Comparison of ENCODE assay signal across 9 mouse cellular contexts in the genomic region with DNA sequence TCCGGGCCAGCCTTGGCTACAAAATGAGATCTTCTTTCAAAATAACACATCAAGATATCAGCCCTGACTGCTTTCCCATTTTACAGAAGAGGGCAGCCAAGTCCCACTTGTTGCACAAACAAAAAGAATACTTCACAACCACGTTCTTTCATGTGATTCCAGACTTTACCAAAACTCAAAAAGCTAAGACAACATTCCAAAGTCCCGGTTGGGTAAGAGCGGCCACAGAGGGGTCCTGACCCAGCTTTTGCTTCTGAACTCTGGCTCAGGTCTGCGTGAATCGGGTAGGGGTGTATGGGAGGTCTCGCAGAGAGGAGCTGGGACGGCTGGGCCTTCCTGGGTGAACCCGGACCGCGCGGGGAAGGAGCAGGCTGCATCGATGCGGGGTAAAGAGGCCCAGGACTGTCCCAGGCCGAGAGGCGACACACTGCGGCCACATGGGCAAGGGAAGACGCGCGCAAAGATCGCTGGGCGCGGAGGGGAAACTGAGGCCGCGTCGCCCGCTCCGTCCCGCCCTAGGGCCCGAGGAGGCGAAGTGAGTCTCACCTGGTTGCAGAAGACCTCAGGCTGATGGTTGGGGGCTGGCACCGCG. TPM values are rescaled to one million over a fixed set of nuclear protein-coding genes. Genes with fewer than 3 reads are reported as not detected.
A peak's percentile ranks its signal among the peaks of the same experiment; 100 is the strongest.
DNase-seq lines count a peak whose midpoint lies in the region; ATAC-seq and TF ChIP-seq lines count a peak whose summit lies in the region.
"Had no signal": no experiment of that assay in that cellular context is flagged by ENCODE, and none has a peak within 500 bp of the region (broad histone marks: within the 10 kb centered on the region; RNA-seq: fewer than 3 reads in every experiment).

No protein-coding gene starts in this region.

- peak overlapping the region; percentile 59 for H3K9ac ChIP-seq in intestine, postnatal 0 days (ENCODE audit: low read depth, low read length)
- peak overlapping the region; percentile 75 for H3K9ac ChIP-seq in midbrain, embryonic 15.5 days

- TF ChIP-seq POLR2A in cerebellum, adult 2 months (IDR thresholded peaks at IDR 0.05; ENCODE audit: borderline replicate concordance, insufficient read depth, low read length): no peak

- H3K4me2 ChIP-seq in intestine, postnatal 0 days (replicated peaks; ENCODE audit: low read depth): peak overlapping the region; percentile 90
- peak overlapping the region; percentile 98 for H3K4me2 ChIP-seq in midbrain, embryonic 15.5 days

- no peaks in the 10 kb centered on the region for H3K4me1 ChIP-seq in cerebellum, adult 2 months (ENCODE audit: control insufficient read depth, insufficient read depth, low read length)
- peaks cover 3% of the 10 kb centered on the region; the same call in 1 of the 2 replicates for H3K4me1 ChIP-seq in intestine, postnatal 0 days (replicated peaks; ENCODE audit: control insufficient read depth, insufficient read depth, low read length)
- H3K4me1 ChIP-seq in midbrain, embryonic 15.5 days: peaks cover 30% of the 10 kb centered on the region

- no peak for DNase-seq in cerebellum, adult 2 months
- DNase-seq in cerebellum, adult 8-10 months: no peak
- DNase-seq in thymus, postnatal 10 days (ENCODE audit: low spot score in 2 of 2): peak; percentile 17 to 23
- DNase-seq in thymus, postnatal 4 days: no peak
- DNase-seq in cerebellum, postnatal 4 days (ENCODE audit: low spot score in 2 of 2): no peak

- H3K27me3 ChIP-seq in cerebellum, adult 2 months (ENCODE audit: control insufficient read depth, insufficient read depth, low read length): no peaks in the 10 kb centered on the region
- no peaks in the 10 kb centered on the region for H3K27me3 ChIP-seq in intestine, postnatal 0 days (replicated peaks; ENCODE audit: control insufficient read depth, insufficient read depth, low read length)
- no peaks in the 10 kb centered on the region for H3K27me3 ChIP-seq in midbrain, embryonic 15.5 days (replicated peaks)

- peak overlapping the region; percentile 68 for H3K4me3 ChIP-seq in cerebellum, adult 2 months (replicated peaks; ENCODE audit: insufficient read depth, low read depth, low read length)
- peak overlapping the region; percentile 62 for H3K4me3 ChIP-seq in intestine, postnatal 0 days (ENCODE audit: low read depth, low read length)
- peak overlapping the region; percentile 77 for H3K4me3 ChIP-seq in midbrain, embryonic 15.5 days

- WGBS in cerebellum, adult 2 months: 7% methylated on average over 33 of the region's 33 CpGs
- 6% methylated on average over 33 of the region's 33 CpGs for WGBS in intestine, postnatal 0 days
- 4% methylated on average over 33 of the region's 33 CpGs for WGBS in midbrain, embryonic 15.5 days

- TF ChIP-seq CTCF in cerebellum, adult 2 months (IDR thresholded peaks at IDR 0.05; ENCODE audit: borderline replicate concordance, insufficient read depth, low read depth, low read length): no peak
- no peak for TF ChIP-seq CTCF in intestine, postnatal 0 days (IDR thresholded peaks at IDR 0.05; ENCODE audit: low read depth)

- no peaks in the 10 kb centered on the region for H3K9me3 ChIP-seq in intestine, postnatal 0 days (ENCODE audit: control insufficient read depth)
- H3K9me3 ChIP-seq in midbrain, embryonic 15.5 days: no peaks in the 10 kb centered on the region

- H3K27ac ChIP-seq in cerebellum, adult 2 months (ENCODE audit: insufficient read depth, low read length): no peak overlapping the region
- H3K27ac ChIP-seq in intestine, postnatal 0 days (ENCODE audit: low read depth, low read length): peak overlapping the region; percentile 88; the same call in 1 of the 2 replicates
- peak overlapping the region; percentile 77 for H3K27ac ChIP-seq in midbrain, embryonic 15.5 days

- peak; percentile 16; the same call in 1 of the 2 replicates for ATAC-seq in intestine, postnatal 0 days
- peak; percentile 41 for ATAC-seq in midbrain, embryonic 15.5 days (replicated peaks)
- no peak for ATAC-seq in monocyte, adult 5-6 weeks (replicated peaks; ENCODE audit: insufficient number of reproducible peaks, low FRiP score, low TSS enrichment, poor library complexity, severe bottlenecking)

- H3K36me3 ChIP-seq in intestine, postnatal 0 days (ENCODE audit: control insufficient read depth, insufficient read depth): no peaks in the 10 kb centered on the region
- H3K36me3 ChIP-seq in midbrain, embryonic 15.5 days (replicated peaks): no peaks in the 10 kb centered on the region

RNA-seq across cellular contexts. Expression of a gene that starts 0.7 kb away (rescaled TPM):
- polyA plus RNA-seq in cerebellum, adult 2 months (2012; rRNA removed): 174 and 192 TPM in 2 replicates
- 179 and 181 TPM in 2 replicates for polyA plus RNA-seq in intestine, postnatal 0 days (2015; fragmentation: Nextera tagmentation; extraction: Ambion mirVana)
- 121 and 123 TPM in 2 replicates for polyA plus RNA-seq in midbrain, embryonic 15.5 days (2015; fragmentation: Nextera tagmentation; extraction: Ambion mirVana)
- total RNA-seq in monocyte, adult 5-6 weeks (2017): 233 to 306 TPM (median 259 TPM) in 3 replicates

RNA-seq across cellular contexts. Expression of a gene that starts 25.8 kb away (rescaled TPM):
- 3.8 and 5.3 TPM in 2 replicates for polyA plus RNA-seq in cerebellum, adult 2 months (2012; rRNA removed)
- polyA plus RNA-seq in intestine, postnatal 0 days (2015; fragmentation: Nextera tagmentation; extraction: Ambion mirVana): 3.5 and 3.8 TPM in 2 replicates
- polyA plus RNA-seq in midbrain, embryonic 15.5 days (2015; fragmentation: Nextera tagmentation; extraction: Ambion mirVana): 1.7 and 1.8 TPM in 2 replicates
- 0.10 to 6.7 TPM (median 0.96 TPM) in 3 replicates for total RNA-seq in monocyte, adult 5-6 weeks (2017)

RNA-seq across cellular contexts. Expression of a gene that starts 47.2 kb away (rescaled TPM):
- 88.2 and 94.9 TPM in 2 replicates for polyA plus RNA-seq in cerebellum, adult 2 months (2012; rRNA removed)
- polyA plus RNA-seq in intestine, postnatal 0 days (2015; fragmentation: Nextera tagmentation; extraction: Ambion mirVana): 36.7 and 36.9 TPM in 2 replicates
- polyA plus RNA-seq in midbrain, embryonic 15.5 days (2015; fragmentation: Nextera tagmentation; extraction: Ambion mirVana): 67.5 and 67.7 TPM in 2 replicates
- total RNA-seq in monocyte, adult 5-6 weeks (2017): 129 to 201 TPM (median 159 TPM) in 3 replicates

RNA-seq across cellular contexts. Expression of a gene that starts 47.6 kb away (rescaled TPM):
- 30.6 and 31.5 TPM in 2 replicates for polyA plus RNA-seq in cerebellum, adult 2 months (2012; rRNA removed)
- 0.39 and 0.51 TPM in 2 replicates for polyA plus RNA-seq in intestine, postnatal 0 days (2015; fragmentation: Nextera tagmentation; extraction: Ambion mirVana)
- polyA plus RNA-seq in midbrain, embryonic 15.5 days (2015; fragmentation: Nextera tagmentation; extraction: Ambion mirVana): 5.8 and 7.3 TPM in 2 replicates
- total RNA-seq in monocyte, adult 5-6 weeks (2017): 4.0 to 6.5 TPM (median 4.4 TPM) in 3 replicates

RNA-seq across cellular contexts. Expression of a gene that starts 47.6 kb away (rescaled TPM):
- polyA plus RNA-seq in cerebellum, adult 2 months (2012; rRNA removed): 0.21 TPM in 2 replicates
- not detected in 2 replicates for polyA plus RNA-seq in intestine, postnatal 0 days (2015; fragmentation: Nextera tagmentation; extraction: Ambion mirVana)
- polyA plus RNA-seq in midbrain, embryonic 15.5 days (2015; fragmentation: Nextera tagmentation; extraction: Ambion mirVana): 0.47 TPM in 1 of 2 replicates, not detected in the other
- total RNA-seq in monocyte, adult 5-6 weeks (2017): not detected in 3 replicates
- polyA plus RNA-seq: gonadal fat pad, adult 2 months had no signal

Comparison
In these comparisons a context has a peak if more than half of its experiments do, and no peak if none do; other contexts are left out.
1. DNase-seq: peak in thymus, postnatal 10 days (2 of 2); none in cerebellum, adult 2 months (0 of 2), cerebellum, adult 8-10 months (single experiment), thymus, postnatal 4 days (single experiment) and cerebellum, postnatal 4 days (0 of 2).
2. Peak in every context shown above with its lines, with median percentiles within 50 percentile points of each other: H3K4me3 ChIP-seq.